Mouse (Mus musculus): ENCODE measurements around the gene Clec16a.

Clec16a gene

GRCm38 (mm10) chr16:10610801-10611200 lies 65.7 kb downstream of the Clec16a start:
- Histone ChIP-seq H3K9me3 (ENCODE audit: low read length) (no peaks in the 10 kb centered on the region), H3K4me1 (replicated peaks; ENCODE audit: low read depth, low read length) (peaks cover 11% of the 10 kb centered on the region), H3K27me3 (ENCODE audit: insufficient read depth, low read length) (no peaks in the 10 kb centered on the region), H3K36me3 (ENCODE audit: insufficient read depth, low read length) (peaks cover 72% of the 10 kb centered on the region), H3K4me3 (replicated peaks; ENCODE audit: low read length) (no peak overlapping the region)
- TF ChIP-seq NANOG (IDR thresholded peaks at IDR 0.05; ENCODE audit: borderline replicate concordance, low read length) = no peak
- no peak for TF ChIP-seq POU5F1 (IDR thresholded peaks at IDR 0.05; ENCODE audit: borderline replicate concordance, low read length)
- no peak for TF ChIP-seq CTCF (conservative IDR thresholded peaks at IDR 0.05; ENCODE audit: low read length)

GRCm38 (mm10) chr16:10611306-10611705 lies 66.2 kb downstream of the Clec16a start:
- peaks cover 74% of the 10 kb centered on the region for H3K36me3 ChIP-seq (ENCODE audit: insufficient read depth, low read length)
- H3K9me3 ChIP-seq (ENCODE audit: low read length) = no peaks in the 10 kb centered on the region
- TF ChIP-seq POU5F1 (IDR thresholded peaks at IDR 0.05; ENCODE audit: borderline replicate concordance, low read length) (no peak), CTCF (conservative IDR thresholded peaks at IDR 0.05; ENCODE audit: low read length) (no peak), NANOG (IDR thresholded peaks at IDR 0.05; ENCODE audit: borderline replicate concordance, low read length) (no peak)
- H3K4me1 ChIP-seq (replicated peaks; ENCODE audit: low read depth, low read length) = peaks cover 8% of the 10 kb centered on the region
- no peak overlapping the region for H3K4me3 ChIP-seq (replicated peaks; ENCODE audit: low read length)
- no peaks in the 10 kb centered on the region for H3K27me3 ChIP-seq (ENCODE audit: insufficient read depth, low read length)

- peaks cover 59% of the 10 kb centered on the region for H3K36me3 ChIP-seq (ENCODE audit: insufficient read depth, low read length)
- H3K9me3 ChIP-seq (ENCODE audit: low read length) = no peaks in the 10 kb centered on the region
- H3K4me1 ChIP-seq (replicated peaks; ENCODE audit: low read depth, low read length) = no peaks in the 10 kb centered on the region
- TF ChIP-seq NANOG (IDR thresholded peaks at IDR 0.05; ENCODE audit: borderline replicate concordance, low read length) (no peak), POU5F1 (IDR thresholded peaks at IDR 0.05; ENCODE audit: borderline replicate concordance, low read length) (no peak), CTCF (conservative IDR thresholded peaks at IDR 0.05; ENCODE audit: low read length) (no peak)
- no peaks in the 10 kb centered on the region for H3K27me3 ChIP-seq (ENCODE audit: insufficient read depth, low read length)
- no peak overlapping the region for H3K4me3 ChIP-seq (replicated peaks; ENCODE audit: low read length)
Observed at GRCm38 (mm10) chr16:10613996-10614395, 68.9 kb downstream of the Clec16a start.

GRCm38 (mm10) chr16:10620961-10621614 lies 75.9 kb downstream of the Clec16a start:
- Histone ChIP-seq H3K27me3 (ENCODE audit: insufficient read depth, low read length) (no peaks in the 10 kb centered on the region), H3K4me3 (replicated peaks; ENCODE audit: low read length) (no peak overlapping the region), H3K36me3 (ENCODE audit: insufficient read depth, low read length) (peaks cover 33% of the 10 kb centered on the region), H3K9me3 (ENCODE audit: low read length) (no peaks in the 10 kb centered on the region), H3K4me1 (replicated peaks; ENCODE audit: low read depth, low read length) (peaks cover 20% of the 10 kb centered on the region)
- TF ChIP-seq CTCF (conservative IDR thresholded peaks at IDR 0.05; ENCODE audit: low read length) = no peak

GRCm38 (mm10) chr16:10621710-10622109 lies 76.6 kb downstream of the Clec16a start:
- H3K4me3 ChIP-seq (replicated peaks; ENCODE audit: low read length) = no peak overlapping the region
- H3K27me3 ChIP-seq (ENCODE audit: insufficient read depth, low read length) = no peaks in the 10 kb centered on the region
- TF ChIP-seq CTCF (conservative IDR thresholded peaks at IDR 0.05; ENCODE audit: low read length) = no peak
- TF ChIP-seq POU5F1 (IDR thresholded peaks at IDR 0.05; ENCODE audit: borderline replicate concordance, low read length) = no peak
- TF ChIP-seq NANOG (IDR thresholded peaks at IDR 0.05; ENCODE audit: borderline replicate concordance, low read length) = no peak
- H3K9me3 ChIP-seq (ENCODE audit: low read length) = no peaks in the 10 kb centered on the region
- peaks cover 34% of the 10 kb centered on the region for H3K36me3 ChIP-seq (ENCODE audit: insufficient read depth, low read length)
- peaks cover 20% of the 10 kb centered on the region for H3K4me1 ChIP-seq (replicated peaks; ENCODE audit: low read depth, low read length)

GRCm38 (mm10) chr16:10626116-10626515 lies 81.0 kb downstream of the Clec16a start:
- TF ChIP-seq CTCF (conservative IDR thresholded peaks at IDR 0.05; ENCODE audit: low read length) (no peak), POU5F1 (IDR thresholded peaks at IDR 0.05; ENCODE audit: borderline replicate concordance, low read length) (no peak), NANOG (IDR thresholded peaks at IDR 0.05; ENCODE audit: borderline replicate concordance, low read length) (no peak)
- no peaks in the 10 kb centered on the region for H3K9me3 ChIP-seq (ENCODE audit: low read length)
- no peak overlapping the region for H3K4me3 ChIP-seq (replicated peaks; ENCODE audit: low read length)
- peaks cover 48% of the 10 kb centered on the region for H3K36me3 ChIP-seq (ENCODE audit: insufficient read depth, low read length)
- peaks cover 45% of the 10 kb centered on the region for H3K4me1 ChIP-seq (replicated peaks; ENCODE audit: low read depth, low read length)
- no peaks in the 10 kb centered on the region for H3K27me3 ChIP-seq (ENCODE audit: insufficient read depth, low read length)

GRCm38 (mm10) chr16:10627136-10627668 lies 82.1 kb downstream of the Clec16a start:
- peaks cover 48% of the 10 kb centered on the region for H3K36me3 ChIP-seq (ENCODE audit: insufficient read depth, low read length)
- no peak overlapping the region for H3K4me3 ChIP-seq (replicated peaks; ENCODE audit: low read length)
- peaks cover 35% of the 10 kb centered on the region for H3K4me1 ChIP-seq (replicated peaks; ENCODE audit: low read depth, low read length)
- H3K9me3 ChIP-seq (ENCODE audit: low read length) = no peaks in the 10 kb centered on the region
- H3K27me3 ChIP-seq (ENCODE audit: insufficient read depth, low read length) = no peaks in the 10 kb centered on the region
- TF ChIP-seq POU5F1 (IDR thresholded peaks at IDR 0.05; ENCODE audit: borderline replicate concordance, low read length) = no peak
- TF ChIP-seq CTCF (conservative IDR thresholded peaks at IDR 0.05; ENCODE audit: low read length) = no peak
- TF ChIP-seq NANOG (IDR thresholded peaks at IDR 0.05; ENCODE audit: borderline replicate concordance, low read length) = no peak

GRCm38 (mm10) chr16:10628030-10628555 lies 83.0 kb downstream of the Clec16a start:
- Histone ChIP-seq H3K9me3 (ENCODE audit: low read length) (no peaks in the 10 kb centered on the region), H3K4me3 (replicated peaks; ENCODE audit: low read length) (no peak overlapping the region), H3K27me3 (ENCODE audit: insufficient read depth, low read length) (no peaks in the 10 kb centered on the region), H3K36me3 (ENCODE audit: insufficient read depth, low read length) (peaks cover 49% of the 10 kb centered on the region), H3K4me1 (replicated peaks; ENCODE audit: low read depth, low read length) (peaks cover 35% of the 10 kb centered on the region)
- TF ChIP-seq NANOG (IDR thresholded peaks at IDR 0.05; ENCODE audit: borderline replicate concordance, low read length) = no peak
- peak; percentile 55; the same call in 1 of the 2 replicates for TF ChIP-seq POU5F1 (IDR thresholded peaks at IDR 0.05; ENCODE audit: borderline replicate concordance, low read length)
- no peak for TF ChIP-seq CTCF (conservative IDR thresholded peaks at IDR 0.05; ENCODE audit: low read length)

Data from E14TG2a.4 (cell line).